Mouse (Mus musculus) cortical plate, adult 2 months (tissue): Measurements from ENCODE around the gene Mbd4. TPM values are rescaled to one million over a fixed set of nuclear protein-coding genes. Genes with fewer than 3 reads are reported as not detected.

Source experiments
- H3K27ac ChIP-seq: fragments of 200-500 bp; 2 replicates; pipeline ENCODE4 v1.5.1; 2012; ENCODE audit warnings: low read length, control low read depth, inconsistent platforms; ENCODE audit not compliant: insufficient read depth
- H3K4me1 ChIP-seq: fragments of 200-500 bp; 2 replicates; pipeline ENCODE4 v1.6.1; 2011; ENCODE audit warnings: low read length; ENCODE audit not compliant: control insufficient read depth, insufficient read depth
- H3K4me3 ChIP-seq: fragments of 200-500 bp; 2 replicates; pipeline ENCODE4 v1.5.1; 2011; ENCODE audit warnings: mild to moderate bottlenecking, low read length, control low read depth; ENCODE audit not compliant: insufficient read depth
- CTCF ChIP-seq: fragments of 200-500 bp; IDR thresholded peaks from 2 replicates; pipeline ENCODE4 v1.5.1; 2011; ENCODE audit warnings: mild to moderate bottlenecking, control low read depth, low read length; ENCODE audit not compliant: insufficient read depth; ENCODE audit errors: extremely low read depth
- POLR2A ChIP-seq: fragments of 200-500 bp; IDR thresholded peaks from 2 replicates; pipeline ENCODE4 v1.6.1; 2011; ENCODE audit warnings: mild to moderate bottlenecking, low read length, control low read depth; ENCODE audit not compliant: insufficient read depth; ENCODE audit errors: extremely low read depth
- polyA plus RNA-seq: library from polyadenylated mRNA; depleted of rRNA; stranded (reverse); fragments of >200 nt; gene quantifications from 2 replicates; pipeline ENCODE4 v1.2.3, GENCODE M21; 2012; rRNA removed

The Mbd4 gene
- 9.5 and 10.1 TPM in 2 replicates for polyA plus RNA-seq

GRCm38 (mm10) chr6:115853091-115853813 lies at the start of gene Mbd4, which contains the start of gene Ift122:
Gene Mbd4 (minus strand): TSS chr6:115853371.
Gene Ift122 (plus strand): TSS chr6:115853470.
- Histone ChIP-seq H3K4me3 (peak within 1 kb of the TSS; percentile 39), H3K4me1 (no peaks in the 10 kb centered on the region; the same call in 1 of the 2 replicates), H3K27ac (no peak within 1 kb of the TSS)
- TF ChIP-seq CTCF = 0 out of 2 replicates have a peak, but pooled peaks have one; percentile 15
- peak; percentile 51; the same call in 1 of the 2 replicates for TF ChIP-seq POLR2A

- Histone ChIP-seq H3K4me3 (no peak overlapping the region), H3K4me1 (peaks cover 14% of the 10 kb centered on the region; the same call in 1 of the 2 replicates), H3K27ac (peak overlapping the region; percentile 55)
- no peak for TF ChIP-seq CTCF
- peak; percentile 40; the same call in 1 of the 2 replicates for TF ChIP-seq POLR2A
These were observed 49.4 kb upstream of the Mbd4 start for GRCm38 (mm10) chr6:115902545-115902944.

GRCm38 (mm10) chr6:115901489-115901931 lies 48.3 kb upstream of the Mbd4 start:
- H3K27ac ChIP-seq = no peak overlapping the region
- no peak overlapping the region for H3K4me3 ChIP-seq
- TF ChIP-seq POLR2A (no peak), CTCF (no peak)
- H3K4me1 ChIP-seq = peaks cover 17% of the 10 kb centered on the region; the same call in 1 of the 2 replicates

- Histone ChIP-seq H3K4me3 (no peak overlapping the region), H3K27ac (no peak overlapping the region), H3K4me1 (peaks cover 17% of the 10 kb centered on the region; the same call in 1 of the 2 replicates)
- TF ChIP-seq CTCF (peak; percentile 96), POLR2A (no peak)
These were observed 47.9 kb upstream of the Mbd4 start for GRCm38 (mm10) chr6:115901062-115901461.

GRCm38 (mm10) chr6:115897926-115898520 lies 44.9 kb upstream of the Mbd4 start:
- Histone ChIP-seq H3K4me1 (peaks cover 13% of the 10 kb centered on the region; the same call in 1 of the 2 replicates), H3K27ac (no peak overlapping the region), H3K4me3 (no peak overlapping the region)
- TF ChIP-seq CTCF = no peak
- no peak for TF ChIP-seq POLR2A

GRCm38 (mm10) chr6:115897117-115897516 lies 43.9 kb upstream of the Mbd4 start:
- Histone ChIP-seq H3K4me3 (no peak overlapping the region), H3K4me1 (peaks cover 11% of the 10 kb centered on the region; the same call in 1 of the 2 replicates), H3K27ac (no peak overlapping the region)
- TF ChIP-seq CTCF (no peak), POLR2A (no peak)

- TF ChIP-seq CTCF = no peak
- TF ChIP-seq POLR2A = no peak
- no peak overlapping the region for H3K27ac ChIP-seq
These were observed 43.2 kb upstream of the Mbd4 start for GRCm38 (mm10) chr6:115896346-115896745.

GRCm38 (mm10) chr6:115892363-115892762 lies 39.2 kb upstream of the Mbd4 start:
- TF ChIP-seq CTCF (no peak), POLR2A (no peak)
- Histone ChIP-seq H3K27ac (peak overlapping the region; percentile 81), H3K4me1 (peaks cover 17% of the 10 kb centered on the region), H3K4me3 (no peak overlapping the region)

More at GRCm38 (mm10) chr6:115896346-115896745, 43.2 kb upstream of the Mbd4 start:
- Histone ChIP-seq H3K4me1 (peaks cover 12% of the 10 kb centered on the region), H3K4me3 (no peak overlapping the region)

- Histone ChIP-seq H3K4me3 (no peak overlapping the region), H3K27ac (peak overlapping the region; percentile 81), H3K4me1 (peaks cover 15% of the 10 kb centered on the region)
- TF ChIP-seq CTCF (no peak), POLR2A (no peak)
These were observed 38.4 kb upstream of the Mbd4 start for GRCm38 (mm10) chr6:115891497-115892061.
